Mouse (Mus musculus): Measurements from ENCODE around the gene Nudt13. TPM values are rescaled to one million over a fixed set of nuclear protein-coding genes. Genes with fewer than 3 reads are reported as not detected.
A peak's percentile ranks its signal among the peaks of the same experiment; 100 is the strongest.

The Nudt13 gene
- 14.4 and 14.8 TPM in 2 replicates for polyA plus RNA-seq (2015; fragmentation: Nextera tagmentation; extraction: Ambion mirVana)

DNA sequence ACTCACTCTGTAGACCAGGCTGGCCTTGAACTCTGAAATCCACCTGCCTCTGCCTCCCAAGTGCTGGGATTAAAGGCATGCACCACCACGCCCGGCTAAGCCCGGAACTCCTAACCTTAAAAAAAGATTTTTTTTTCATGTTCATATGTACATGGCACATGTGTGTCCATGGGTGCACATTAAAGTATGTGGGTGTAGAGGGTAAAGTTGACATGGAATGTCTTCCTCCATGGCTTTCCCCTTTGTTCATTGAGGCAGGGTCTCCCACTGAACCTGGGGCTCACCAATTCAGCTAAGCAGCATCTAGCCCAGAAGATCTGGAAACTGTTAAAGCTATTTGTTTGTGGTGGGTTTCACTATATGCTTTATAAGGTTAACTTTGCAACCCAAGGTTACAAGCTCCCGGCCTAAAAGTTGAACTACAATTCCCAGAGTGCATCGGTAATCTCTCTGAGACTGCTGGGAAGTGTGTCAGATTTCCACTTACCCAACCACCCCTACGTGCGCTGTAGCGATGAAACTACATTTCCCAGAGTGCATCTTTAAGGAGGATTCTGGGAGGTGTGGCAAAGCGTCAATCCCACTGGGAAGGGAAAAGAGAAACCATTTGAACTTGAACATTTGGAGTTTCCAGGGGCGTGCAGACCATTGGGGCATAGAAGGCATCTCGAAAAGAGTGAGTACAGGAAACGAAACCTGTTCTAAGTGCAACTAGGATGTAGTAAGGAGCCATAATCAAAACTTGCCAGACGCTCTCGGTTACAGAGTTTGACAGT lies at the start of gene Nudt13:
Gene Nudt13 (plus strand): TSS at position 581 of the 776 bp plus-strand sequence.
- Histone ChIP-seq H3K36me3 (no peaks in the 10 kb centered on the region), H3K9me3 (replicated peaks) (no peaks in the 10 kb centered on the region), H3K4me3 (peak within 1 kb of the TSS; percentile 66), H3K27ac (no peak within 1 kb of the TSS), H3K9ac (peak within 1 kb of the TSS; percentile 54), H3K4me1 (replicated peaks) (peaks cover 7% of the 10 kb centered on the region), H3K27me3 (no peaks in the 10 kb centered on the region), H3K4me2 (peak within 1 kb of the TSS; percentile 59)
- peak; percentile 95 for ATAC-seq (replicated peaks; ENCODE audit: insufficient number of reproducible peaks, insufficient read depth, low FRiP score, low read depth)
- 23% methylated on average over 14 of the region's 14 CpGs for WGBS

DNA sequence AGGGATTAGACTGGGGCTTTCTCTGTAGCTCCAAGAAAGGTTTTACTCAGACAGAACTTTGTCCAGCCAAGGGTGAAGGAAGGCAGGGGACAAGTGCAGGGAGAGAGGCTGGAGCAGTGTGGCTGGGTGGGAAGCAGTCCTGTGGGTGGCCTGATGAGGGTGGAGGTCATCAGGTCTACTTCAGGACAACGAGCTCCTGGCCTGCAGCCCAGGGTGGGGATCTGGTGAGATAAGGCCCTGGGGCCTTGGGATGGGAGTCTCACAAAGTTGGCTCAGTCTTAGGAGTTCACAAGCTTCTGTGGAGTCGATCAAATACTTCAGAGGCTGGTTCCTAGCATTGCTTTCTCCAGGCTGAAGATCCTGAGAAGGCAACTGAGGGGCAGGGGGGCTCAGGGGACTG lies 49.2 kb upstream of the Nudt13 start:
- Histone ChIP-seq H3K27me3 (no peaks in the 10 kb centered on the region; the same call in 1 of the 2 replicates), H3K9me3 (replicated peaks) (no peaks in the 10 kb centered on the region), H3K4me2 (no peak overlapping the region), H3K27ac (no peak overlapping the region), H3K4me1 (replicated peaks) (peaks cover 6% of the 10 kb centered on the region), H3K36me3 (no peaks in the 10 kb centered on the region), H3K4me3 (no peak overlapping the region), H3K9ac (no peak overlapping the region)
- 27% methylated on average over 2 of the region's 2 CpGs for WGBS
- no peak for ATAC-seq (replicated peaks; ENCODE audit: insufficient number of reproducible peaks, insufficient read depth, low FRiP score, low read depth)

DNA sequence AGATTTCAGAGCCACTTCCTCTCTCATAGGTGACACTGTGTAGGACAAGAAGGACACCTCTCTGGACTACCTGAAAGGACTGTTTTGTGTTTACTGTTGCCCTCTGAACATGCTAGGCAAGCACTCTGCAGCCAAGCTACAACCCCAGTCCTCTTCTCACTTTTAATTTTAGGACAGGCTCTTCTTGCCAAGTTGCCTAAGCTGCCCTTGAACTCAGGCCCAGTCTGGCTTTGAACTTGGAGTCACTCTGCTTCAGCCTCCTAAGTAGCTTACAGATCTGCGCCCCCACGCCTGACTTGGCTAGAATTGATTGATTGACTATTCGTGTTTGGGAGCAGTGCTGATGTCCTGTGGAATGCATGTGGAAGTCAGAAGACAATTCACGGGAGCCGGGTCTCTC lies 48.6 kb upstream of the Nudt13 start:
- H3K27me3 ChIP-seq, result no peaks in the 10 kb centered on the region; the same call in 1 of the 2 replicates
- H3K4me1 ChIP-seq (replicated peaks), result peaks cover 6% of the 10 kb centered on the region
- no peaks in the 10 kb centered on the region for H3K9me3 ChIP-seq (replicated peaks)
- H3K9ac ChIP-seq, result no peak overlapping the region
- no peak overlapping the region for H3K4me3 ChIP-seq
- H3K4me2 ChIP-seq, result no peak overlapping the region
- H3K36me3 ChIP-seq, result no peaks in the 10 kb centered on the region
- ATAC-seq (replicated peaks; ENCODE audit: insufficient number of reproducible peaks, insufficient read depth, low FRiP score, low read depth), result no peak
- H3K27ac ChIP-seq, result no peak overlapping the region
- WGBS, result 77% methylated on average over 5 of the region's 5 CpGs

DNA sequence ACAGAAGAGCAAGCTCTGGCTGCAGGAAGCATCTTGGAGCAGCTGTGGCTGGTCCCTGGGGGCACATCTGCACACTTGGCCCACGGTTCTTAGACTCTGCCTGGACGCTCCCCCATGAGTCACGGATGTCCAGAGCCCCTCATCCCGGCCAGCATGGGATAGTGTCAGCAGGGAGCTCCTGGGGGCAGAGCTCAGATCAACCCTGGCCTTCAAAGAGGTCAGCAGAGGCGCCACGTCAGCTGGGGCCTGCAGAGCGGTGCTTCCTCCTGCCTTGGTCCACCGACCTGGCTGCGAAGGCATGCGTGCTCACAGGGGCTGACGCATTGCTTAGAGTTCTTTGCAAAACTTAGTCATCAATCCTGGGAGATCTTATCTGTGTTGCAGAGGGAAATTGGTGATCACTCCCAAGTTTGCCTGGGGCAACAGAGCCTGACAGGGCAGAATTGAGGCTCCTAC lies 47.7 kb upstream of the Nudt13 start:
- no peak overlapping the region for H3K27ac ChIP-seq
- H3K9me3 ChIP-seq (replicated peaks), result no peaks in the 10 kb centered on the region
- H3K4me3 ChIP-seq, result no peak overlapping the region
- peaks cover 6% of the 10 kb centered on the region for H3K4me1 ChIP-seq (replicated peaks)
- no peaks in the 10 kb centered on the region for H3K36me3 ChIP-seq
- no peaks in the 10 kb centered on the region; the same call in 1 of the 2 replicates for H3K27me3 ChIP-seq
- H3K4me2 ChIP-seq, result no peak overlapping the region
- H3K9ac ChIP-seq, result no peak overlapping the region
- WGBS, result 60% methylated on average over 11 of the region's 11 CpGs
- ATAC-seq (replicated peaks; ENCODE audit: insufficient number of reproducible peaks, insufficient read depth, low FRiP score, low read depth), result no peak

DNA sequence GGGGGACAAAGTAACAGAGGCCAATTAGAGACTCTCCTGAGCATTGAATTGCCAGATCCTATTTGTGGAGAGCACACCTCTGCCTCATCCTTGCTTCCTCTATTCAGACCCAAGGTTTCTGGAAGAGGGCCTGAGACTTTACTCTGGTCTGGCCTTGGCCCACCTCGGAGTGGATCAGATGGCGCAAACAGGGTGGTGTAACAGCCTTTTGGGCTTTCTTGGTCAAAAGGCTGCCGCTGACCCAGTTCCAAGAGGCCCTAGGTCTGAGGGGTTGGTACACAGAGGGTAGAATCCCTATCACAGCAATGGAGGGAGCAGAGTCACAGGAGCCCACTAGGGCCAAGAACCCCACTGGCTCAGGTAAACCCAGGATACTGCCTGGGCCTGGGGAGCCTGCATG lies 46.5 kb upstream of the Nudt13 start:
- 91% methylated on average over 3 of the region's 3 CpGs for WGBS
- no peak overlapping the region for H3K4me3 ChIP-seq
- no peak overlapping the region for H3K4me2 ChIP-seq
- H3K4me1 ChIP-seq (replicated peaks), result peaks cover 6% of the 10 kb centered on the region
- no peak for ATAC-seq (replicated peaks; ENCODE audit: insufficient number of reproducible peaks, insufficient read depth, low FRiP score, low read depth)
- no peaks in the 10 kb centered on the region for H3K9me3 ChIP-seq (replicated peaks)
- H3K27me3 ChIP-seq, result peaks cover 4% of the 10 kb centered on the region; the same call in 1 of the 2 replicates
- no peak overlapping the region for H3K9ac ChIP-seq
- no peaks in the 10 kb centered on the region for H3K36me3 ChIP-seq
- no peak overlapping the region for H3K27ac ChIP-seq

DNA sequence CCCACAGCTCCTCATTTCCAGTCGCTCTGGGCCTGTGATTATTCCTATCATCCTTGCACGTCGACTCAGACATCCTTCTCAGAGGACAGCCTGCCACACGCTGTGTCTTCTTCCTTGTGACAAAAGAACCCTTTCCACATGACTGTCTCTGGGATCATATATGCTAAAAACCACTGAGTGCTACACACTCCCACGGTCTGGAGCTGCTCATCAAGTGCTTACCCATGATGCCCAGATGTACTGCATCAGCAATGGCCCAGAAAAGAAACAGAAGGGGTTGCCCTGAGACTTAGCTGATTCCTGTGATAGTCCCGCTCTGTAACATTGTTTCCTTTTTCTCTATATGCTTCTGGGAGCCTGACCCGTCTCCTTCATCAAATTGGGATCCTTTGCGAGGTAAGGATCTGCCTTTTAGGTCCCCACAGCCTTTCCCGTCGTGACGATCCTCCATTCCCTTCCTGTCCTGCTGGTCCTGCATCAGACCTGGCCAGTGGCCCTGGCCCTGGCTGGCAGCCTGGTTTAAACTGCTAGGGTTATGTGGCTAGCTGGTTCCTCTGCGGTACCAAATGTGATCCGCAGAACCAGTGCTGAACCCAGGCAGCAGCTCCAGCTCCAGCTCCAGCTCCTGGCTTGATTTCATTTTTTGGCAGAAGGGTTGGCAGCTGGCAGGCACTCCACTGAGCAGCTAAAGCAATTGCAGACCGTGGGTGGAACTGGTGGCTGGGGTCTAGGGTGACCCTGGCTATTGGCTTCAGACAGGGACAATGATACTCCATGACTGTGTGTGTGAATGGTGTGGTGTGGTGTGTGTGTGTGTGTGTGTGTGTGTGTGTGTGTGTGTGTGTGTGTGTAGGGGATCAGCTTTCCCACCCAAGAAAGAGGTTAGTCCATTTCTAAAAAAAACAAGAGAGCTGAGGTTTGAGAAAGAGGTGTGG lies 44.0 kb upstream of the Nudt13 start:
- Histone ChIP-seq H3K4me1 (replicated peaks) (peaks cover 4% of the 10 kb centered on the region), H3K4me2 (no peak overlapping the region), H3K4me3 (no peak overlapping the region), H3K36me3 (no peaks in the 10 kb centered on the region), H3K9ac (no peak overlapping the region), H3K9me3 (replicated peaks) (no peaks in the 10 kb centered on the region), H3K27ac (no peak overlapping the region), H3K27me3 (peaks cover 9% of the 10 kb centered on the region)
- ATAC-seq (replicated peaks; ENCODE audit: insufficient number of reproducible peaks, insufficient read depth, low FRiP score, low read depth), result no peak
- WGBS, result 66% methylated on average over 14 of the region's 14 CpGs

DNA sequence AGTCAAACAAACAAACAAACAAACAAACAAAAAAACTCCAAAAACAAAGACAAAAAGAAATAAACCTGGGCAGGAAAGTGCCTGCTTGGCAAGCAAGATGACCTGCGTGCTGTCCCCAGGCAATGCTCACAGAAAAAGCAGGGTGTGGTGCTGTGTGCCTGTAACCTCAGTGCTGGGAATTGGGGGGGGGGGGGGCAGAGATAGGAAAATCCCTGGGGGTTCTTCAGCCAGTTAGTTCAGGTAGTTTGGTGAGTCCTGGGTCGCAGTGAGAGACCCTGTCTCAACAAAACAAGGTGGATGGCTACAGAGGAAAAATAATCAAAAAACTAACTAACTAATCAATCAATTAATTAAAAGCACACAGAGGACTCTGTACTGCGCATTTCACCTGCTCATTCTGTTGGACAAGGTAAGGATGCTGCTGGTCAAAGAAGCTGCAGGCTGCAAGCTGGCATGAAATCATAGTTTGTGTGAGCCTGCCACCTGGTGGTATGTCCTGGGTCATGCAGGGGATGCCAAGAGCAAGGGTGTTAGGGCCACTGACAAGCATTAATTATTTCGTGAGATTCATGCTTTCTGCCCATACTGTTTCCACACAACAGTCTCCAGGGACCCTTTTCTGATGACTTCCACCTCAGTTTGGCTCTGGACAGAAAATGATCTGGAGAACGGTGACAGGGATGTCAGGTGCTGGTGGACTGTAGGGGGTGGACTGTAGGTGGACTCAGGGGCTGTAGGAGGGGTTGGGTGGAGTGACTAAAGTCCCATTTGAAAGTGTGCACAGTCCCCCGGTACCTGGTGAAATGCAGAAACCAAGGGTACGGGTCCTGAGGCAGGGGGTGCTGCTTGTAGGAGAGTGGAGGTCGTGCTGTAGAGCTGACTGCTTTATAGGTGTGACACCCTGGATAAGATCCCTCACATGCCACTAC lies 36.0 kb upstream of the Nudt13 start:
- Histone ChIP-seq H3K4me3 (no peak overlapping the region), H3K9me3 (replicated peaks) (no peaks in the 10 kb centered on the region), H3K27me3 (peaks cover 14% of the 10 kb centered on the region), H3K27ac (no peak overlapping the region), H3K9ac (no peak overlapping the region), H3K4me1 (replicated peaks) (no peaks in the 10 kb centered on the region), H3K4me2 (no peak overlapping the region), H3K36me3 (no peaks in the 10 kb centered on the region)
- 52% methylated on average over 8 of the region's 8 CpGs for WGBS
- ATAC-seq (replicated peaks; ENCODE audit: insufficient number of reproducible peaks, insufficient read depth, low FRiP score, low read depth), result no peak

DNA sequence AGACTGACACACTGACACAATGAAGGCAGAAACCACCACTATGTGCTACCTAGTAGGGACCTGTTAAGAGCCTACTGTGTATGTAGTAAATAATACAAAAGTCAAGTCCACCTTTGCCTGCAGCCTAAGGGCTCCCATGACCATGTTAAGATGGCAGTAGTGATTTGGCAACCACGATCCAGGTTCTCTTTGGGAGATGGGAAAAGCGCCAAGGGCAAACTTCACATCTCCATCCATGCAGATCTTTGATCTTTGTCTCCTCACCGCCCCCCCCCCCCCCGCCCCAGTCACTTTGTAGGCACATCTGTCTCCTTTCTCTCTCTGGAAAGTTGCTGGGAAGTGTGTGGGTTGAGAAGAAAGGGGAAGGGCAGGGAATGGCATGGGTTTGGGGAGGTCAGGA lies 32.2 kb upstream of the Nudt13 start:
- WGBS, result 74% methylated on average over 3 of the region's 4 CpGs
- Histone ChIP-seq H3K9me3 (replicated peaks) (no peaks in the 10 kb centered on the region), H3K36me3 (no peaks in the 10 kb centered on the region), H3K4me2 (no peak overlapping the region), H3K27me3 (peaks cover 8% of the 10 kb centered on the region), H3K9ac (no peak overlapping the region), H3K27ac (no peak overlapping the region), H3K4me3 (no peak overlapping the region), H3K4me1 (replicated peaks) (no peaks in the 10 kb centered on the region)
- no peak for ATAC-seq (replicated peaks; ENCODE audit: insufficient number of reproducible peaks, insufficient read depth, low FRiP score, low read depth)

DNA sequence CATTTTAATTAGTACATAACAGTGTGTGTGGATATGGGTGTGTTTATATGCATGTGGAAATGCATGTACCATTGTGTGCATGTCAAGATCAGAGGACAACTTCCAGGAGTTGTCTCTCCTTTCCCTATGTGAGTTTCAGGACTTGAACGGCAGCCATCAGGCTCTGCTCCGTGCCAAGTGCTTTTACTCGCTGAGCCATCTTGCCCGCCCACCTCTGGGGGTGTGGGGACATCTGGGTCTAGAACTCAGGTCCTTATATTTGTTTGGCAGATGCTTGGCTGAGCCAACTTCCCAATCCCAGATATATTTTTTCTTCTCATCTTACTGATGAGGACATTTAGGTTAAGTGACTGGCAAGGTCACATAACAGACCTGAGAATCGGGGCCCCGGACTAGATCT lies 26.1 kb upstream of the Nudt13 start:
- Histone ChIP-seq H3K27ac (no peak overlapping the region), H3K9me3 (replicated peaks) (no peaks in the 10 kb centered on the region), H3K9ac (no peak overlapping the region), H3K4me1 (replicated peaks) (no peaks in the 10 kb centered on the region), H3K36me3 (no peaks in the 10 kb centered on the region), H3K27me3 (no peaks in the 10 kb centered on the region), H3K4me3 (no peak overlapping the region), H3K4me2 (no peak overlapping the region)
- ATAC-seq (replicated peaks; ENCODE audit: insufficient number of reproducible peaks, insufficient read depth, low FRiP score, low read depth), result no peak
- 72% methylated on average over 6 of the region's 6 CpGs for WGBS

DNA sequence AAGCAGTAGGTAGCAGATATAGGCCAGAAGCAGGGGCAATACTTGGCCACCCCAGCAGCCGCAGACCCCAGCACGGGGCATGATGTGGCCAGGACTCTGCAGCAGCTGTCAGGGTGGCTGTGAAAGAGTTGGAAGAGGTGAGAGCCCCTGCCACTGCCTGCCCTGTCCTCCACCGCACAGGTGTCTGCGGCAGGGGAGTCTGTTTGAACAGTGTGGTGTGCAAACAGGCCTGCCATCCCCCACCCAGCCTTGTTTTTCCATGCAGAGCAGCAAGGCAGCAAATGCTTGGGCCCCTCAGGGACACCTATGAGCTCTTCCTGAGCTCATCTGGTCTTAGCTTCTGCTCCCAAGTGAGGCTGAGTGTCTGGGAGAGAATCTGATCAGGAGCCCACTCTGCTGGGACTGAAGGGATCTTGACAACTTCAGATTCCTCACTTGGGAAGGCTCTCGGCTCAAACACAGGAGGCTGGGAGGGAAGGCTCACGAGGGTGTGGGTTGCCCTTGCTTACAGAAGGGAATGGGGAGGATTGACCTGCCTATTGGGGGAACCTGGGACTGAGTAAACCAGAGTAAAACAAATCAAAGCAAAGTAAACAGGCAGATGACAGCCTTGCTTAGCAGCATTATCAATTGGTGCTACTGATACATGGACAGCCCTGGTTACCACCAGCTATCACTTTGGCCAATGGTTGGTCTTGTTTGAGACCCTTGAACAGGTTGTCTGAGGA lies 25.3 kb upstream of the Nudt13 start, which contains the start of gene Kcnk16:
Gene Kcnk16 (minus strand): TSS at position 118 of the 728 bp plus-strand sequence.
- H3K27me3 ChIP-seq, result no peaks in the 10 kb centered on the region
- 60% methylated on average over 6 of the region's 6 CpGs for WGBS
- no peak within 1 kb of the TSS for H3K4me3 ChIP-seq
- no peak within 1 kb of the TSS for H3K9ac ChIP-seq
- no peak within 1 kb of the TSS for H3K4me2 ChIP-seq
- H3K9me3 ChIP-seq (replicated peaks), result no peaks in the 10 kb centered on the region
- no peaks in the 10 kb centered on the region for H3K4me1 ChIP-seq (replicated peaks)
- no peaks in the 10 kb centered on the region for H3K36me3 ChIP-seq
- ATAC-seq (replicated peaks; ENCODE audit: insufficient number of reproducible peaks, insufficient read depth, low FRiP score, low read depth), result no peak
- no peak within 1 kb of the TSS for H3K27ac ChIP-seq
